Mouse (Mus musculus) cerebellum, adult 2 months (tissue): ENCODE results near the gene Akap8l.

Experiments used
- CTCF ChIP-seq: fragments of 200-500 bp; IDR thresholded peaks from 2 replicates; pipeline ENCODE4 v1.5.1; 2011; ENCODE audit warnings: low read depth, mild to moderate bottlenecking, control low read depth, low read length, moderate library complexity, borderline replicate concordance; ENCODE audit not compliant: insufficient read depth
- POLR2A ChIP-seq: fragments of 200-500 bp; IDR thresholded peaks from 2 replicates; pipeline ENCODE4 v1.6.1; 2011; ENCODE audit warnings: low read length, control low read depth, borderline replicate concordance; ENCODE audit not compliant: insufficient read depth

DNA sequence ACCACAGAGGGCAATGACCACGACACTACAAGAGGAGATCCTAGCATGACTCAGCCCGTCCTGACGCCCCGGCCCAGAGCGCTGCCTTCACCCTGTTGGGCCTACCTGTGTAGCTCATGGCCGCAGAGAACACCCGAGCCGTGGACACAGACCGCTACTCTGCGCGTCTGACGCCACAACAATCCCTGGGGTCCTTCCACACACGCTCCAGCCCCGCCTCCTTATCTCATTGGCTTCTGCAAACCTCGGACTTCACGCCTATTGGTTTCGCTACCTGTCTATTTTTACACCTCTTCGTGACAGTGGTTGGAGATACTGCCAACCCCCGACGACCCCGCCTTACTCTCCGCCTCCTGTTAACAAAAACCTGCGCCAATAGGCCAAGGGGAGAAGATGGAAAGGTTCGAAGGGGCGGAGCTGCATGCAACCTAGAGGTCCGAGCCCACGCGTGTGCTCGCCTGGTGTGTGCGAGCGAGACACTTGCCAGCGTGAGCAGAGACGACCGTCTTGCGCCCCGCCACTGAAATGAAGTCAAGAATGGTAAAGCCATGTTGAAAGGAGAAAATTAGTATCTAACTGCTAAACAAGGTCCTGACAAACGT is at the start of gene Akap8l:
- TF ChIP-seq CTCF (no peak), POLR2A (peak; percentile 99)
